Mouse (Mus musculus): Measurements from ENCODE around the gene Neo1.

DNA sequence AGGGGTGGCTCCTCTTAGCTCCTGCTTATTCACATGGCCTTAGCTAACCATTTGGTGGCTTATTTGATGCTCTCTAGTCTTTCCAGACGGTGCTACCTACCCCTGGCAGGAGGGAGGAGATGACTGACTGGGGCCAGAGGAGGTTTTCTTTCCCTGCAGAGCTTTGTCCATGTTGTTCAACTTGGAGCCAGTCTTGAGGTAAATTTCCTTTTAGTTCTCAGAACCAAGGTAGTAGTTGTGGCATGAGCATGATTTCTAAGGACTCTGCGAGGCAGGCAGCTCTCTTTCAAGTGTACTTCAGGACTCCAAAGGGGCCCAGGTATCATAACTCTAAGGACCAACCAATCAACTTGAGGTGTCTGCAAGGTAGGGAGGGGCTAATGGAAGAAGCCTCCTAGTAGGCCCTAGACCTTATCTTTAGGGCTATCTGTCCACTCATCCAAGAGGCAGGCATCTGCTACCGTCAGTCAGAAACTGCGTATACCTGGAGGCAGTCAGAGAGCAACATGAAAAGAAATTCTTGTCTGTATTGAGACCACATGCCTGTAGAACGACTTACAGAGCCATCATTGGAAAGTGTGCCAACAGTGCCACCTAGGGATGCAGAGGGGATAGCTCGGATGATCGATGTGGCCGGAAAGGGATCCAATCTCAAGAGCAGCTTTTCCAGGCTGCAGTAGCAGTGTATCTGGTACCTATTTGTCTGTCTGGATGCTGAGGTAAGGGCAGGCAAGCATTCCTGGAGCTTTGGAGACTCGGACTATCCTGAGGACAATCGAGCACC, 162.5 kb downstream of the Neo1 start:
- TF ChIP-seq ZNF384 (IDR thresholded peaks at IDR 0.05; ENCODE audit: low read depth, low read length) (no peak), ZC3H11A (IDR thresholded peaks at IDR 0.05; ENCODE audit: borderline replicate concordance, low read depth, low read length) (peak; percentile 67; the same call in 1 of the 2 replicates), MAFK (IDR thresholded peaks at IDR 0.05; ENCODE audit: insufficient read depth, low read depth, low read length) (no peak)

All from ES-E14 (cell line).